Mouse (Mus musculus): ENCODE results near the gene Esx1. TPM values are rescaled to one million over a fixed set of nuclear protein-coding genes. Genes with fewer than 3 reads are reported as not detected.

Esx1 gene
- polyA plus RNA-seq, 1 experiment from 2014 or later, result not detected

DNA sequence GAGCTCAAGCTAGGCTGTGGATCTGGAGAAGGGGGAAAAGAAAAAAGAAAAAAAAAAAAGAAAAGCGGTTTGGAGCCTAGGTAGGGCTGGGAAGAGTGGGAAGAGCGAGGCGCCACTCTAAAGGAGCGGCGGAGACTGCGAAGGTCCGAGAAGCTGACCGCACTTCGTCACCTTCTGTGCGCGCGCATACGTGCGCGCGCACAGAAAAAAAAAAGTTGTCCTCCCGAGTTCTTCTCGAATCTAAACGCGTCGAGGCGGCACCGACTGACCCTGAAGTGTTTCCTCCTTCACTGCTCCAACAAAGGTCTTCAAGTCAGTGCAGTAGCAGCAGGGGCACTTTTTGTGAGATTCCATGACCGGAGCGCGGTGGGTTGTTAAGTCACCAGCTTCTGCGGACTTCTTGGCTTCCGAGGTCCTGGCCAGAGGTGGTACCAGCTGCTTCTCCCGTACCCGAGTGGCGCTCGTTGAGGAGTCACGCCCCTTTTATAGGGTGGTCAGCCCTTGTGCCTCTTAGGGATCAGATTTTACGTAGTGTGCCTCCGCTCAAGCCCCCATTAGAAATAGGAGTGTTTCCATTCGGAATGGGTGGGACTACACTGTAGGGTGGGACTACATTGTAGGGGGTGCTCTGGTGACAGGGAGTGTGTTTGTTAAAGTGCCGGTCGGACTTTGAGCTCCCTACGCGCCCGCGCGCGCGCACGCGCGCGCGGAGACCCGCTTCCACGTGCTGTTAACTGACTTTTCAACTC, 2.0 kb downstream of the Esx1 start:
- H3K4me3 ChIP-seq, result peak overlapping the region; percentile 32
- no peak overlapping the region for H3K27ac ChIP-seq (ENCODE audit: poor library complexity, severe bottlenecking)
- H3K4me2 ChIP-seq, result peak overlapping the region; percentile 61
- peaks cover 65% of the 10 kb centered on the region for H3K27me3 ChIP-seq (replicated peaks)
- 0 out of 2 replicates have a peak, but pooled peaks cover 2% of the 10 kb centered on the region for H3K4me1 ChIP-seq (replicated peaks)
- H3K9ac ChIP-seq, result no peak overlapping the region
- H3K36me3 ChIP-seq, result no peaks in the 10 kb centered on the region
- 24% methylated on average over 52 of the region's 52 CpGs for WGBS
- peaks cover 10% of the 10 kb centered on the region; the same call in 1 of the 2 replicates for H3K9me3 ChIP-seq (replicated peaks)
- ATAC-seq (ENCODE audit: insufficient number of reproducible peaks, low FRiP score), result no peak

DNA sequence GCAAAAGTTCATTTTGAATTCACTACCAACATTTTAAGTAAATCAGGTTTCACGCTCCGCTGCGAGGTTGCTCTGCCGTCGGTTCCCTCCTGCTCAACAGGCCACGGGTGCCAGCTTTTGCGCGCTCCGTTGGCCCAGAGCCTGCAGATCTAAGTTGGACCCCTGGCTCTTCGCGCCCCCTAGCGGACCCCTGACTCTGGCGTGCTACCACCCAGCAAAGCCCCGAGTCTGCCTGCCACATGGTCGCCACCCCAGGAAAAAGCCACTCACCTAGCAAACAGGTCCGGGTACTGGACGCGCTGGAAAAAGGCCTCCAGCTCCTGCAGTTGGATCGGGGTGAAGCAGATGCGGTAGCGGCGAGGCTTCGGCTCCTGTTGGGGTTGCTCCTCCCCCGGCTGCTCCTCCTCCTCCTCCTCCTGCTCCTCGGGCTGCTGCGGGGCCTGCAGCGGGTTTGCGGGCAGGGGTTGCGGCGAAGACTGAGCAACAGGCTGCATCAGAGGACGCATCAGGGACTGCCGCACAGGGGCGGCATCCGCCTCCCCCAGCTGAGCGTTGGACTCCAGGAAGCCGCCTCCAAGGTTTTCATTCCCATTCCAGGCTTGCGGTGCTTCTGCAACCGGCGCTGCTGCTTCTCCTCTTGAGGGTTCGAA, 3.7 kb downstream of the Esx1 start:
- Histone ChIP-seq H3K4me2 (peak overlapping the region; percentile 36), H3K9me3 (replicated peaks) (peaks cover 10% of the 10 kb centered on the region; the same call in 1 of the 2 replicates), H3K27ac (ENCODE audit: poor library complexity, severe bottlenecking) (no peak overlapping the region), H3K36me3 (no peaks in the 10 kb centered on the region), H3K4me1 (replicated peaks) (0 out of 2 replicates have a peak, but pooled peaks cover 2% of the 10 kb centered on the region), H3K4me3 (peak overlapping the region; percentile 25; the same call in 1 of the 2 replicates), H3K27me3 (replicated peaks) (peaks cover 68% of the 10 kb centered on the region), H3K9ac (no peak overlapping the region)
- ATAC-seq (ENCODE audit: insufficient number of reproducible peaks, low FRiP score), result no peak
- WGBS, result 16% methylated on average over 37 of the region's 40 CpGs

DNA sequence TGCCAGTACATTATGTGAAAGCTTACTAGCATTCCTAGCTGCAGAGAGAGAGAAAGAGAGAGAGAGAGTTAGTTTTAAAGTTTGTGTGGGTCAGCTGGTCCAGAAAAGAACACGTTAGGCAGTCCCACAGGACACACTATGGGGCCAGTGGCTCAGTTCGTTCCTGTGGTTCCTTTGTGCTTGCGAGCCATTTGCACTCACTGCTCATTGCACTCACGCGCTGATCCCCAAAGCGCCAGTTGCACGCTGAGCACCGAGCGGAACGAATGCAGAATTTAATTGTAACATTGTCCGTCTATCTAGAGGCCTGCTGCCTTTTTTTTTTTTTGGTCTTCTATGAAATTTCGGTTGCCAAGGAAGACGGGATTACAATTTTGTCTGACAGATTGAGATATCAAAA, 15.4 kb downstream of the Esx1 start:
- ATAC-seq (ENCODE audit: insufficient number of reproducible peaks, low FRiP score), result no peak
- H3K4me3 ChIP-seq, result no peak overlapping the region
- H3K9me3 ChIP-seq (replicated peaks), result no peaks in the 10 kb centered on the region
- no peak overlapping the region for H3K4me2 ChIP-seq
- no peaks in the 10 kb centered on the region for H3K36me3 ChIP-seq
- peaks cover 39% of the 10 kb centered on the region for H3K27me3 ChIP-seq (replicated peaks)
- H3K4me1 ChIP-seq (replicated peaks), result no peaks in the 10 kb centered on the region
- no peak overlapping the region for H3K27ac ChIP-seq (ENCODE audit: poor library complexity, severe bottlenecking)
- no peak overlapping the region for H3K9ac ChIP-seq
- WGBS, result 10% methylated on average over 13 of the region's 13 CpGs

DNA sequence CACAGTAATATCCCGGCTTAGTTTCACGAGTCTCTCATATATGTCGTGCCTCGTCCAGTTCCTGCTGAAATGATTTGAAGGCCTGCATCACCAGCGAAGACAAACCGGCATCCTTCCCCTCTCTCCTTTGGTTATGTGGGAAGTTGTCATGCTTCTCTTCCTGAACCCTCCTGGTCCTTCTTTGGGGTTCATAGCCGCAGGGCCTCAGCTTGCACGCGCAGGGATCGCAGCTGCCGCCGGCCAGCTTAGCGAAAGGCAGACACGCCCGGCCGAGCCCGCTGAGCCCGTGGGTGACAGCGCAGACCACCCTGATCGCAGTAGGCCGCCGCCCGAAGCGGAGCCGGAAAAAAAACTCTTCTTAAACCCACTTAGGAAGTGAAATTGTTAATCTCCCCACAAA, 17.4 kb downstream of the Esx1 start:
- Histone ChIP-seq H3K4me1 (replicated peaks) (no peaks in the 10 kb centered on the region), H3K9ac (no peak overlapping the region), H3K27me3 (replicated peaks) (peaks cover 51% of the 10 kb centered on the region), H3K4me2 (no peak overlapping the region), H3K4me3 (no peak overlapping the region), H3K9me3 (replicated peaks) (no peaks in the 10 kb centered on the region), H3K27ac (ENCODE audit: poor library complexity, severe bottlenecking) (no peak overlapping the region), H3K36me3 (no peaks in the 10 kb centered on the region)
- ATAC-seq (ENCODE audit: insufficient number of reproducible peaks, low FRiP score), result no peak
- 16% methylated on average over 25 of the region's 25 CpGs for WGBS

Other genes with a start within 250 kb of the Esx1 start
- not detected in 2 replicates for gene H2bfm, start 194.8 kb downstream of the Esx1 start, polyA plus RNA-seq (2016; fragmentation: Nextera tagmentation; extraction: Ambion mirVana)
- gene Tmsb15b2, start 146.6 kb downstream of the Esx1 start, polyA plus RNA-seq (2016; fragmentation: Nextera tagmentation; extraction: Ambion mirVana), result 18.1 and 22.5 TPM in 2 replicates
- 1.4 and 2.3 TPM in 2 replicates for gene Tmsb15l, start 145.2 kb downstream of the Esx1 start, polyA plus RNA-seq (2016; fragmentation: Nextera tagmentation; extraction: Ambion mirVana)
- gene Tmsb15b1, start 145.2 kb downstream of the Esx1 start, polyA plus RNA-seq (2016; fragmentation: Nextera tagmentation; extraction: Ambion mirVana), result 11.7 and 12.1 TPM in 2 replicates
- gene Zcchc18, start 128.9 kb downstream of the Esx1 start, polyA plus RNA-seq (2016; fragmentation: Nextera tagmentation; extraction: Ambion mirVana), result 2.7 and 4.1 TPM in 2 replicates
- 5.1 and 5.4 TPM in 2 replicates for gene Slc25a53, start 83.8 kb downstream of the Esx1 start, polyA plus RNA-seq (2016; fragmentation: Nextera tagmentation; extraction: Ambion mirVana)
- gene Fam199x, start 72.5 kb downstream of the Esx1 start, polyA plus RNA-seq (2016; fragmentation: Nextera tagmentation; extraction: Ambion mirVana), result 7.8 and 8.4 TPM in 2 replicates

Measured in heart, embryonic 12.5 days (tissue).